Mouse (Mus musculus): ENCODE measurements around the gene Adgrv1. TPM values are rescaled to one million over a fixed set of nuclear protein-coding genes. Genes with fewer than 3 reads are reported as not detected.

Gene Adgrv1
- polyA plus RNA-seq, 1 experiment from 2014 or later, result 4.3 TPM

DNA sequence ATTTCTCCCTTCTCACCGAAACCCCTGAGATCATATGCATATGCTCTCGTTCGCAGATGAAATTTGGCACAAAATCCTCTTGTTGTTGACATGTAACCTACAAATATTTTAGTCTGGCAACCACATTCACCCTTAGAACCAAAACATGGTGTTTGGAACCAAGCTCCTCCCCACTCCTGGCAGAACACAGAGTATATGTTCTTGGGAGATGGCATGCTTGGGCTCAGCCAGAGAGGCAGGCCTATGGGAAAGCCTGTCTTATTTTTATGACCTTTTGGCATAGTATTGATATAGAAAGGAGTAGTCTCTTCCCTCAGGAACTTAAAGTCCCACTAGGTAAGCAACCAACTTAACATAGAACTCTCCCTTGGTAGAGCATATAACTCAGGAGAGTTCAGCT lies 275.7 kb downstream of the Adgrv1 start:
- ATAC-seq (ENCODE audit: low FRiP score, low TSS enrichment), result no peak
- Histone ChIP-seq H3K4me2 (replicated peaks; ENCODE audit: low read depth, low read length) (no peak overlapping the region), H3K27me3 (ENCODE audit: insufficient read depth, low read length) (no peaks in the 10 kb centered on the region), H3K9me3 (ENCODE audit: low read length) (no peaks in the 10 kb centered on the region), H3K9ac (replicated peaks; ENCODE audit: low read length) (no peak overlapping the region), H3K4me3 (ENCODE audit: low read length) (no peak overlapping the region), H3K36me3 (ENCODE audit: insufficient read depth, low read length) (no peaks in the 10 kb centered on the region), H3K27ac (ENCODE audit: low read length) (no peak overlapping the region), H3K4me1 (ENCODE audit: insufficient read depth, low read length) (no peaks in the 10 kb centered on the region)
- WGBS, result 86% methylated on average over 3 of the region's 3 CpGs

DNA sequence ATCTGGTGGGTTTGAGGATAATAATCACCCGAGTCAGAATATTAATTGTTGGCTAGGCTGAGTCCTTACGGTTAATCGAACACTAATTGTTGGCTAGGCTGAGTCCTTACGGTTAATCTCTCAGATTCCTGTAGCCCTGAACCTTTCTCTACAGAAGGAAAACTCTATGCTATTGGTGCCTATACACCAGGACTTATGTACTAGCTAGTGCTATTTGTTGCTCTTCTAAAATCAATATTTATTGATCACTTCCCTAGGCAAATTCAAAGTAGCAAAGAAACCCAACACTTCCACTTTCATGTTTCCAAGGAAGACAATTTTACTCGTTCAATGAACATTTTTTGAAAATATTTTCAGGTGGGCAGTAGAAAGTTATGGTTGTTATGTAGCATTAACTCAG lies 278.4 kb downstream of the Adgrv1 start:
- peaks cover 9% of the 10 kb centered on the region; the same call in 1 of the 2 replicates for H3K4me1 ChIP-seq (ENCODE audit: insufficient read depth, low read length)
- H3K4me3 ChIP-seq (ENCODE audit: low read length), result no peak overlapping the region
- no peak for ATAC-seq (ENCODE audit: low FRiP score, low TSS enrichment)
- H3K27me3 ChIP-seq (ENCODE audit: insufficient read depth, low read length), result no peaks in the 10 kb centered on the region
- WGBS, result 86% methylated on average over 5 of the region's 5 CpGs
- no peak overlapping the region for H3K4me2 ChIP-seq (replicated peaks; ENCODE audit: low read depth, low read length)
- no peaks in the 10 kb centered on the region for H3K9me3 ChIP-seq (ENCODE audit: low read length)
- H3K9ac ChIP-seq (replicated peaks; ENCODE audit: low read length), result no peak overlapping the region
- no peaks in the 10 kb centered on the region for H3K36me3 ChIP-seq (ENCODE audit: insufficient read depth, low read length)
- H3K27ac ChIP-seq (ENCODE audit: low read length), result no peak overlapping the region

DNA sequence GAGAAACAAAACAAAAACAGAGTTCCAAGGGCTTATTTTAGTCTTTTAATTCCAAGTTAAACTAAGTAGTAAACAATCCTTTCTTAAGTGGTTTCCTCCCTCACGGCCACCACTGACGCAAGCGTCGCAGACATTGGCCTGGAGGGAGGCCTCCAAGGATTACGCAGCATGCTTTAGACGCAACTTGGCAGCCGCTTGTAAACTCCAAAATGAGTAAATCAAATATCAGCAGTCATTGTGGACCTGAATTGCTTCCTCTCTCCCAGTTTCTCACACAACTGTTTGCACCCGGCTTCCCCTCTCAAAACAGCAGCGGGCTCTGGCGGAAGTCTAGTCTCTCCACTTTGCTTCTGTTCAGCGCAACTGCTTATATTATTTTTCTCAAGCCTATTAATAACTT lies 280.7 kb downstream of the Adgrv1 start:
- Histone ChIP-seq H3K27me3 (ENCODE audit: insufficient read depth, low read length) (no peaks in the 10 kb centered on the region), H3K27ac (ENCODE audit: low read length) (peak overlapping the region; percentile 93; the same call in 1 of the 2 replicates), H3K9me3 (ENCODE audit: low read length) (no peaks in the 10 kb centered on the region), H3K9ac (replicated peaks; ENCODE audit: low read length) (no peak overlapping the region), H3K4me1 (ENCODE audit: insufficient read depth, low read length) (peaks cover 9% of the 10 kb centered on the region; the same call in 1 of the 2 replicates), H3K36me3 (ENCODE audit: insufficient read depth, low read length) (no peaks in the 10 kb centered on the region), H3K4me2 (replicated peaks; ENCODE audit: low read depth, low read length) (0 out of 2 replicates have a peak overlapping the region, but pooled peaks have one; percentile 7), H3K4me3 (ENCODE audit: low read length) (no peak overlapping the region)
- peak; percentile 76; the same call in 1 of the 2 replicates for ATAC-seq (ENCODE audit: low FRiP score, low TSS enrichment)
- WGBS, result 59% methylated on average over 11 of the region's 11 CpGs

DNA sequence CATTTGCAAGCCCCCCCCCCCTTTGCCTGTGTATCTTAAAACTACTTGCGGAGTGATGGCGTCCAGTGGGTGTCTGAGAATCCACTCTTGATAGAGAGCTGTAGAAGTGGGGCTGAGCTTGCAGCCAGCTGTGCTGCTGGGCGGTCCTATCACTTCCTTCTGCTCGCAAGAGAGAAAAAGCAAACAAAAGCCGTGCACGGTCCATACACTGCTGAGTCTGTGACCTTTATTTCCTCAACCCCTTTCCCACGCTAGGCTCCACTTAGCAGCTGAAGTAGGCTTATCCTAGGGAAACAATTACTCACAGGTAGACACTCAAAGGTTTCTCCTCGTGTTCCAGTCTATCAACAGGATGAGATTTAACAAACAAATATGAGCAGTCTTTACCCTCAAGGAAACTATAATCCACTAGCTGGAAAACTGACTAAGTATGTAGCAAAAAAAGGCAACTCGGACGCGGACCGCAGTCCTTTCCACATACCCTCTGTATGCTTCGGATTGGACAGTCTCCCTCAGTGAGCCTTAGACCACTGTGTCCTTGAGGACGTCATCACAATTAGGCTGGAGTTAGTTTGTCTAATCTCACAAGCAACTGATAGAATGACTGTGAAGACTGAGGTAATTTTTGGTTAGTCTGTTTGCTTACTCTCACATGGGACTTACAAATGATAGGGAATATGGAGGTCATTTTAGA lies 281.3 kb downstream of the Adgrv1 start:
- no peaks in the 10 kb centered on the region for H3K27me3 ChIP-seq (ENCODE audit: insufficient read depth, low read length)
- H3K4me1 ChIP-seq (ENCODE audit: insufficient read depth, low read length), result peaks cover 9% of the 10 kb centered on the region; the same call in 1 of the 2 replicates
- WGBS, result 43% methylated on average over 14 of the region's 14 CpGs
- peak overlapping the region; percentile 93 for H3K27ac ChIP-seq (ENCODE audit: low read length)
- H3K36me3 ChIP-seq (ENCODE audit: insufficient read depth, low read length), result no peaks in the 10 kb centered on the region
- 0 out of 2 replicates have a peak overlapping the region, but pooled peaks have one; percentile 34 for H3K9ac ChIP-seq (replicated peaks; ENCODE audit: low read length)
- no peaks in the 10 kb centered on the region for H3K9me3 ChIP-seq (ENCODE audit: low read length)
- peak; percentile 93 for ATAC-seq (ENCODE audit: low FRiP score, low TSS enrichment)
- peak overlapping the region; percentile 37 for H3K4me2 ChIP-seq (replicated peaks; ENCODE audit: low read depth, low read length)
- H3K4me3 ChIP-seq (ENCODE audit: low read length), result no peak overlapping the region

DNA sequence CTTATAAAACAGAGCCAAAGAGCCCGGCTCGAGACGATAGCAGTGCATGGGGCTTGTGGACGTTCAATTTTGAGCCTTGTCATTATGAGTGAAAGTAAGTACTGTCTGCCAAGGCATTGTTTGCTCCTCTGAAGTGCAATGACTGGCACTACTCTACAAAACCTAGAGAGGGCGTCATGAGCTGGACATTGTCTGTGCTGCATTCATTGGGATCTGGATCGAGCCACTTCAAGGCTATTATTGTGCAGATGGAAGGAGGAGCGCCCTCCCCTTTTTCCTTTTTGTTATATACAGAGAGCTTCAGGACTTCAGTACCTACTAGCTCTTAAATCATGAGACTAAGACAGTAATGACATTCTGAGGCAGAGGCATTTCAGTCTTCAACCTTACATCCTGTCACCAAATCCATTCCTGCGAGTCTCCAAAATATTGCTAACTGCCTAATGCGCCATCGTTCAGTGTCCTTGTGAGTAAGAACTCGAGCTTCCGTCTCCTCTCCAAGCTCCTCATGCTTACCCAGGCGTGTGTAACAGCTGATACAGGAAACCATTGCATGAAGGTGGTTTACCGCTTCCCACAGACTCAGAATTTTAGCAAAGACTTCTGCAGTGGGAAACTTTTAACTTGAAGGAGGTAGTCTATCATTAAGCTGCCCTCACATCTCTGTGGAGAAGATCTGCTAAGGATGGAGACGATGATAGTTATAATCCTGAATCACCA lies 285.5 kb downstream of the Adgrv1 start:
- no peaks in the 10 kb centered on the region for H3K36me3 ChIP-seq (ENCODE audit: insufficient read depth, low read length)
- no peak overlapping the region for H3K27ac ChIP-seq (ENCODE audit: low read length)
- 81% methylated on average over 15 of the region's 15 CpGs for WGBS
- H3K4me3 ChIP-seq (ENCODE audit: low read length), result no peak overlapping the region
- no peak overlapping the region for H3K9ac ChIP-seq (replicated peaks; ENCODE audit: low read length)
- no peaks in the 10 kb centered on the region for H3K9me3 ChIP-seq (ENCODE audit: low read length)
- ATAC-seq (ENCODE audit: low FRiP score, low TSS enrichment), result no peak
- no peaks in the 10 kb centered on the region for H3K27me3 ChIP-seq (ENCODE audit: insufficient read depth, low read length)
- no peak overlapping the region for H3K4me2 ChIP-seq (replicated peaks; ENCODE audit: low read depth, low read length)
- peaks cover 9% of the 10 kb centered on the region; the same call in 1 of the 2 replicates for H3K4me1 ChIP-seq (ENCODE audit: insufficient read depth, low read length)

DNA sequence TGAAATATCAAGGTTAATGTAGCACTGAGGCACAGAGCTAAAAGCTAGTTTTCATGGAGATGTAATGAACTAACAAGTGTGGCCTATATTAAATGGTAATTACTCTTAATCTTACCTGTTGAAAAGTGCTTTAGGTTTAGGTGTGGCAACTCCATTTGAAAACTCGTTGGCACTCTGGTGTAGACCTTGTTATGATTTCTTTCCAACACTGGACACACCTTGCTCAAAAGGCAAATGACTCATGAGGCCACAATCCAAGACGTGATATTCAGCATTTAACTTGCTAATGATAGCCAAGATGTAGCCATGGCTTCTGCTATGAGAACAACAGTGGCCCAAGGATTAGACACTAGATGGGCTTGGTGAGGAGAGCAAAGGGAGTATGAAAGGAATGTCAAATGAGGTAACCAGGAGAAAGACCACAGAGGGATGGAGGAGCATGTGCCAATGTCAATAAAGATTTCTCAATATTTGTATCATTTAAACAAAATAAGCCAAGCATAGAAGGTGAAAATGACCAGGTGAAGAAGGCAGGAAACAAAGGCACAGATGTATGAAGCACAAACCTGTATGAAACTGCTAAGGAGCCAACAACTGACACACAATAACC lies 289.9 kb downstream of the Adgrv1 start:
- H3K4me1 ChIP-seq (ENCODE audit: insufficient read depth, low read length), result no peaks in the 10 kb centered on the region
- H3K9ac ChIP-seq (replicated peaks; ENCODE audit: low read length), result no peak overlapping the region
- no peak for ATAC-seq (ENCODE audit: low FRiP score, low TSS enrichment)
- no peak overlapping the region for H3K27ac ChIP-seq (ENCODE audit: low read length)
- no peak overlapping the region for H3K4me3 ChIP-seq (ENCODE audit: low read length)
- no peak overlapping the region for H3K4me2 ChIP-seq (replicated peaks; ENCODE audit: low read depth, low read length)
- H3K36me3 ChIP-seq (ENCODE audit: insufficient read depth, low read length), result no peaks in the 10 kb centered on the region
- no peaks in the 10 kb centered on the region for H3K27me3 ChIP-seq (ENCODE audit: insufficient read depth, low read length)
- 77% methylated on average over 2 of the region's 2 CpGs for WGBS
- H3K9me3 ChIP-seq (ENCODE audit: low read length), result no peaks in the 10 kb centered on the region

DNA sequence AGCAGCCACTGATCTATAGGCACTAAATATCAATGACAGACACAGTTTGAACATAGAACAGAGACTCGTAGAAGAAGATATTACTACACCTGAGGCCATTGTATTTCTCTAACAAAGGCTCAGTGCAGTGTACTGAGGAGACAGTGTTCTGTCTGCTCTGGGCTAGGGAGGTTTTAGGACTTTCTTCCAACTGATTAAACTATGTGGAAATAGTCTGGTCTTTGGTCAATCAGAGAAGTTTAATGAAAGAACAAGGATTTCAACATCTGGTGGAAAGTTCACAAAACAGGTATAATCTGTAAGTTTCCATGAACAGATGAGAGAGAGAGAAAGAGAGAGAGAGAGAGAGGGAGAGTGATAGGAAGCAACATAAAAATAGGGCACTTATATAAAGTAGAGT lies 297.7 kb downstream of the Adgrv1 start:
- no peak for ATAC-seq (ENCODE audit: low FRiP score, low TSS enrichment)
- H3K4me1 ChIP-seq (ENCODE audit: insufficient read depth, low read length), result 0 out of 2 replicates have a peak, but pooled peaks cover 8% of the 10 kb centered on the region
- WGBS, result 81% methylated on average over 1 of the region's 1 CpGs
- H3K36me3 ChIP-seq (ENCODE audit: insufficient read depth, low read length), result no peaks in the 10 kb centered on the region
- H3K4me3 ChIP-seq (ENCODE audit: low read length), result no peak overlapping the region
- H3K4me2 ChIP-seq (replicated peaks; ENCODE audit: low read depth, low read length), result no peak overlapping the region
- H3K9me3 ChIP-seq (ENCODE audit: low read length), result no peaks in the 10 kb centered on the region
- H3K27ac ChIP-seq (ENCODE audit: low read length), result no peak overlapping the region
- H3K9ac ChIP-seq (replicated peaks; ENCODE audit: low read length), result no peak overlapping the region
- no peaks in the 10 kb centered on the region for H3K27me3 ChIP-seq (ENCODE audit: insufficient read depth, low read length)

DNA sequence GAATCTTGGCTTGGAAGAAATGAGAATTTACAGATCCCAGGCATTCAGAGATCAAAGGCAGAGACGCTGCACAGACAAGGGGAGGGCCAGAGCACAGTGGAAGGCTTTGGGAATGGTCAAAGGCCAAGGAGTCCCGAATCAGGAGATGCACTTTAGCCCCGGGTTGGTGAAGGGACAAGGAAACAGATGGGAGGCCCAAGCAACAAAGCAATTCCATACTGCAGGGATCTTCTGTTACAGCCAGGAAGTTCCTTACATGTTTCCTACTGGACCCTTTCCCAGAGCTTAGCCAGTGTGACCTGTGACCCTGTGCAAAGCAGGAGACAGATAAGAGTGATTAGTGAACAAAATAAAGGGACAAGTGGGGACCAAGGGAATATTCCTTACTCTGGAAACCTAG lies 300.9 kb downstream of the Adgrv1 start:
- 0 out of 2 replicates have a peak, but pooled peaks cover 8% of the 10 kb centered on the region for H3K4me1 ChIP-seq (ENCODE audit: insufficient read depth, low read length)
- no peak overlapping the region for H3K4me2 ChIP-seq (replicated peaks; ENCODE audit: low read depth, low read length)
- 4% methylated on average over 3 of the region's 3 CpGs for WGBS
- H3K4me3 ChIP-seq (ENCODE audit: low read length), result no peak overlapping the region
- ATAC-seq (ENCODE audit: low FRiP score, low TSS enrichment), result peak; percentile 92
- no peaks in the 10 kb centered on the region for H3K27me3 ChIP-seq (ENCODE audit: insufficient read depth, low read length)
- no peaks in the 10 kb centered on the region for H3K36me3 ChIP-seq (ENCODE audit: insufficient read depth, low read length)
- H3K9me3 ChIP-seq (ENCODE audit: low read length), result no peaks in the 10 kb centered on the region
- H3K9ac ChIP-seq (replicated peaks; ENCODE audit: low read length), result no peak overlapping the region
- peak overlapping the region; percentile 65 for H3K27ac ChIP-seq (ENCODE audit: low read length)

DNA sequence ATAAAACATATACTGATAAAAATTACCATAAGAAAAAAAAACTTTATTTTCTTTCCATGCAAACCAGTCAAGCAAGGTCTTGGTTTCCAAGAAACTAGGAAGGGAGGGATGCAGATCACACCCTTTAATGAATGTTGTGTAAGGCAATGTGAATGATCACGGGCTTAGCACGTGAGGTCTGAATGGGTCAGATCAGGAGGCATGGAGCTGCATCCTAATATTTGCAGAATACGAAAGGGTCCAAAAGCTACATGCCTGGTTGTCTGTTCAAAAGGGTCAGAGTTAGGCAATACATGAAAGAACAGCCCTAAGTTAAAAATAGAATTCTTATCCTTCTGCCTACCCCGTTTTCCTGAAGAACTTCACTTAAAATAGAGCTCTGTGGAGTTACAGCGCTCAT lies 303.2 kb downstream of the Adgrv1 start:
- no peak overlapping the region for H3K4me2 ChIP-seq (replicated peaks; ENCODE audit: low read depth, low read length)
- no peak overlapping the region for H3K9ac ChIP-seq (replicated peaks; ENCODE audit: low read length)
- 86% methylated on average over 5 of the region's 5 CpGs for WGBS
- H3K4me1 ChIP-seq (ENCODE audit: insufficient read depth, low read length), result 0 out of 2 replicates have a peak, but pooled peaks cover 8% of the 10 kb centered on the region
- no peaks in the 10 kb centered on the region for H3K9me3 ChIP-seq (ENCODE audit: low read length)
- H3K4me3 ChIP-seq (ENCODE audit: low read length), result no peak overlapping the region
- ATAC-seq (ENCODE audit: low FRiP score, low TSS enrichment), result no peak
- no peaks in the 10 kb centered on the region for H3K36me3 ChIP-seq (ENCODE audit: insufficient read depth, low read length)
- H3K27me3 ChIP-seq (ENCODE audit: insufficient read depth, low read length), result no peaks in the 10 kb centered on the region
- no peak overlapping the region for H3K27ac ChIP-seq (ENCODE audit: low read length)

All from kidney, embryonic 16.5 days (tissue).